Mouse (Mus musculus) bone marrow macrophage, adult 2 months (primary cell): Measurements from ENCODE around the gene Cyp17a1. TPM values are rescaled to one million over a fixed set of nuclear protein-coding genes. Genes with fewer than 3 reads are reported as not detected.

ENCODE experiments used
- H3K27ac ChIP-seq: 2 replicates; pipeline ENCODE4 v1.5.1; 2012; ENCODE audit warnings: low read depth, low read length; ENCODE audit not compliant: insufficient read depth
- H3K4me1 ChIP-seq: 2 replicates; pipeline ENCODE4 v1.6.1; 2012; ENCODE audit warnings: low read length; ENCODE audit not compliant: control insufficient read depth, insufficient read depth
- H3K4me3 ChIP-seq: 2 replicates; pipeline ENCODE4 v1.5.1; 2012; ENCODE audit warnings: mild to moderate bottlenecking, low read length, moderate library complexity; ENCODE audit not compliant: insufficient read depth
- CTCF ChIP-seq: IDR thresholded peaks from 2 replicates; pipeline ENCODE4 v1.5.1; 2012; ENCODE audit warnings: low read depth, mild to moderate bottlenecking, low read length, moderate library complexity
- POLR2A ChIP-seq: IDR thresholded peaks from 2 replicates; pipeline ENCODE4 v1.6.1; 2012; ENCODE audit warnings: mild to moderate bottlenecking, low read depth, low read length, borderline replicate concordance
- polyA plus RNA-seq: library from polyadenylated mRNA; stranded (reverse); fragments of >200 nt; gene quantifications from 2 replicates; pipeline ENCODE4 v1.2.4, GENCODE M21; 2012; ENCODE audit not compliant: missing spikeins, insufficient read depth, insufficient read length

Cyp17a1 gene
- polyA plus RNA-seq, 1 experiment: not detected

DNA sequence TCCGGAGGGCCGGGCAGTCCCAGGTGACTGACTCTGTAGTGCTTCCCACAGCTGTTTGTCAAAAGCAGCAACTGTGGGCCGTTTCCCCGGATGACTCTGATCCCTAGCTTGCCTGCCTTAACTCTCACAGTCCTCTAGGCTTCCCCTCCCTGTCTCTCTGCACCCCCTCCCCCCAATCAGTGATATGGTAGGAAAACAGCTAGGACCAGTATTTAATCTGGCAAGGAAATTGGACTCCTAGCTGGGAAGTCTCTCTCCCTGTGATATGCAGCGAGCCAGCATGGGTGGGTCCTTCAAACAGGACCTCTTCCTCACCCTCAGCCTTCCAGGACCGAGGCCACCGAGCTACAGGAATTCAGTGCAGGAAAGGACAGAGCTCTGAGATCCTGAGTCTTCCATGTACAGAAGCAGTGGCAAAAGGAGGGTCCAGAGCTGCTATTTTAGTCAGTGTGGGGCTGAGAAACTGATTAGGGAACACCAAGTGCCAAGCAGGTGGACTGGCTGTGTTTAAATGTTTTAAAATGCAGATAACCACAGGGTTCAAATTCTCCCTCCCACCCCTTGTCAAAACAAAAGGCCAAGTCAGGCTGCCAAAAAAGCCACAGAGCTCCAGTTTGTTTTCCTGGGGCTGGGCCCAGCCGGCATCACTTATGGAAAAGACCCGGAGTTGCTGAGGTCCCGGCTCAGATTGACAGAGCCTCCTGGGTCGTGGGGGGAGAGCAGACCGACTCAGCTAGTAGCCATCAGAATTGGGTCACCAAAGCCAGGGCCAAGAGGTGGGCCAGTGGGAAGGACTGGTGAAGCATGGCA, 28.0 kb downstream of the Cyp17a1 start:
- H3K4me3 ChIP-seq: no peak overlapping the region
- H3K4me1 ChIP-seq: peaks cover 20% of the 10 kb centered on the region
- no peak overlapping the region for H3K27ac ChIP-seq
- TF ChIP-seq POLR2A (no peak), CTCF (no peak)

DNA sequence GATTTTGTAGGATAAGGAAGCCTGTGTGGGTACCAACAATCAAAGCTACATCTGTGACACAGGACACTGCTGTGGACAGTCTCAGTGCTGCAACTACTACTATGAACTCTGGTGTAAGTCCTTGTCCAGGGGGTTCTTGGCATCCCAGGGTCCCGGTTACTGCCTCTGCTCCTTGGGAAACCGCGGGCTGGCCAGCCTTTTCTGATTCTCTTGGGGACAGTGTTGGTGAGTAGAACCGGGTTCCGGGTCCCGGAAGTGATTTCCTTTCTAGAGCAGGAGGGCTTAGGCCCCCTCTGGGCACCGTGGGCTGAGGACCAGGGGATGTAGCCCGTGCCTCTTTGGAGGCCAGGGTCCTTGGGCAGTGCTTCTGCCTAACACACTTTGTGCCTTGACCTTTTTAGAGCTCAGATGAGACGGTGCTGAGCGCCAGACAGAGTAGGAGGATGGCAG, 28.6 kb downstream of the Cyp17a1 start:
- Histone ChIP-seq H3K27ac (no peak overlapping the region), H3K4me3 (no peak overlapping the region), H3K4me1 (peaks cover 17% of the 10 kb centered on the region)
- TF ChIP-seq CTCF (no peak), POLR2A (no peak)

DNA sequence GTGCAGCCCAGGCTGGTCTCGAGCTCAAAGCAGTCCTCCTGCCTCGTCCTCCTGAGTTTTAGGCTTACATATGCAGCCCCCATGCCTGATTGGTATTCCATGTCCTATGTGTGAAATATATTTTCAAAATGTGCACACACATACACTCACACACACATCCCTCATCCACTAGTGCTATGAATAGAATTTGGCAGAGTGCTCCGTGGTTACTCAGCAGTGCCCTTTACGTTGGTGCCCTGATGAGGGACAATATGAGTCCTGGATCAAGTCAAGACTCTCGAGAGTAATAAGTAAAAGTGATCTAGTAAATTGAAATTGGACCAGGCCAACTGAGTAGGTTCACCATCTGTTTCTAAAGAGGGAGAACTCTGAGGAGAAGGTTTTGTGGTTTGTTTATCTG, 29.7 kb downstream of the Cyp17a1 start:
- H3K4me1 ChIP-seq: peaks cover 7% of the 10 kb centered on the region
- no peak overlapping the region for H3K27ac ChIP-seq
- H3K4me3 ChIP-seq: no peak overlapping the region
- TF ChIP-seq CTCF (no peak), POLR2A (no peak)

DNA sequence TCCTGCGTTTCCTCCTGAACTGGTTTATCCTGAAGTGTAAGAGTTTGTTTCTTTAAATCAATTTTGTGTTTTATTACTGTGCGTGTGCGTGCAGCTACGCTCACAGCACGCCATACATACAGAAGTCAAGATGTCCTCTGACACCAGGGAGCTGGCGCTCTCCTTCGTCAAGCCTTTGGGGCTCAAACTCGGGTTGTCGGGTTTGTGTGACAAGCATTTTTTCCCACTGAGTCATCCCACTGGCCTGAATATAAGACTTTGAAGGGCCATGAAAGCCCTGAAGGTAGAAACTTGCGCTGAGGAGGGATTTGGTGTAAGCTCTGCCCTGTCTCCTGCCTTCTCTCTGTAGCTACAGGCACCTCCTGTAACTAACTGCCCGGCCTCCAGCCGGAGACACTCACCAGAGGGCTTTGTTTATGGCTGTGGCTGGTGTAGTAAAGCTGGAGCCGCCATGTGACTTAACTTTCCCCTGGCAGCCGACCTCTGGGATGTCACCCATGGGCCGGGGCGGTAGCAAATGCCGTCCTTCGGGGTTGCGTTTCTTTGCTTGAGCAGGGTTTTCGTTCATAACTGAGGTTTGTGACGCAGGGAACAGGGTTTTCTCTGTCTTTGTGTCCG, 30.7 kb downstream of the Cyp17a1 start:
- no peak overlapping the region for H3K4me3 ChIP-seq
- no peaks in the 10 kb centered on the region for H3K4me1 ChIP-seq
- H3K27ac ChIP-seq: no peak overlapping the region
- TF ChIP-seq POLR2A: no peak
- TF ChIP-seq CTCF: no peak

DNA sequence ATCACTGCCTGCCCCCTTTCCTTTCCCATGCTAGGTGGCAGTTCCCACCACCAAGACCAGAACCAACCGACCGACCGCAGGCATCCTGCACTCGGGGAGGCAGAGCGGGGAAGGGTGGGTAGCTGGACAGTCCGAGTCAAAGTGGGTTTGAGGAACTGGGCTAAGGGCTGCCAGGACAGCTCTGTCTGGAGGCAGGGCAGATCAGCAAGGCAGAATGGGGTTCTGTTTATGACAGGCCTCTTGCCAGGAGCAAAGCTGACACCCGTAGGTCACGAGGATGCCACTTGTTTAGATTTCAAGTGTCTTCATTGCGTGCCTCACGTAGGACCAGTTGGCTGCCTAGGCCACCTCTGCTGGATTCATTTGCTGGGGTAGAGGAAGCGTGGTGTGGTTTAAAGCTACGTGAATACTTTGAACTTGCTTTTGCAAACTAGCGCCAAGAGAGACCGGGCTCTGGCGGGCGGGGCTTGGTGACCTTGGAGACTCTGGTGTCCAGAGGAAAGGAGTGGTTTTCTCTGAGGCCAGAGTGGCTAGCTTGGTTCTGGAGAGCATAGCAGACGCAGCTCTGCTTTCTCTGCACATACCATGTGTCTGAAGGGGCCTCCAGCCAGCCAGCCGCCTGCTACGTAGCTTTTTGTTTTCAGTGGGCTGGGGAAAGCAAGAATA, 31.4 kb downstream of the Cyp17a1 start:
- Histone ChIP-seq H3K27ac (no peak overlapping the region), H3K4me1 (no peaks in the 10 kb centered on the region), H3K4me3 (no peak overlapping the region)
- TF ChIP-seq CTCF: no peak
- TF ChIP-seq POLR2A: no peak

DNA sequence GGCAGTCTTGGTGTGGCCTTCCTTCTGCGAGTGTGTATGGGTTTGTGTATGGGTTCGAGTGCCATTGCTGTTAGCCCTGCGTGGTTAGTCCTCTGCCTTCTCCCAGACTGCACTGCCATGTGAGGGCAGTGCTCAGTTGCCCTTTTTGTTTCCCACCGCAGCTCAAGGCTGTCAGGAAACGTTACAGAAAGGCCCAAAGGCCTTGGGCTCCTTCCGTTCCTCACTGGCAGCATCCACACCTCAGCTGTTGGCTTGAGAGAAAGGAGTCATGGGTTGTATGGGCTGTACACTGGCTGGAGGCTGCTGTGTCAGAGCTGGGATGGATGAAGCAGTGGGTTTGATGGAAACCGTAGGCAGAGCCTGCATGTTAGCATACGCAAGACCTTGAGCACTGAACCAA, 32.2 kb downstream of the Cyp17a1 start:
- H3K4me3 ChIP-seq: no peak overlapping the region
- no peak overlapping the region for H3K27ac ChIP-seq
- TF ChIP-seq CTCF (no peak), POLR2A (no peak)
- H3K4me1 ChIP-seq: no peaks in the 10 kb centered on the region

DNA sequence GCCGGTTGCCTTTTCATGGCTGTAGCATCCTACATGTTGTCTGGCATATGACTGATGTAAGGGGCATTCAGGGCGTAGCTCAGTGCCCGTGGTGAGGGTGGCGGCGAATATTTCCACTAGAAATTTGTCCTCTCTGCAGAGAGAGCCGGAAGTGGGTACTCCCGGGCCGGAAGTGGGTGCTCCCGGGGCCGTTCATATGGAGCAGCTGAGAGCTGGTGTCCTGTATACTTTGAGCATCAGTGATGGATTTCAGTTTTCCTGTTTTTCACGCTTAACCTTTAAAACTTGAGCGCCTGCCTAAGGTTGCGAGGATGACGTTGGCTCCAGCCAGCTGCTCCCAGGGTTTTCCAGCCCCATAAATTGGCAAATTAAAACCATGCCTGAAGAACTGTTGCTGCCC, 33.5 kb downstream of the Cyp17a1 start:
- H3K4me1 ChIP-seq: no peaks in the 10 kb centered on the region
- H3K4me3 ChIP-seq: no peak overlapping the region
- TF ChIP-seq CTCF (no peak), POLR2A (no peak)
- H3K27ac ChIP-seq: no peak overlapping the region

DNA sequence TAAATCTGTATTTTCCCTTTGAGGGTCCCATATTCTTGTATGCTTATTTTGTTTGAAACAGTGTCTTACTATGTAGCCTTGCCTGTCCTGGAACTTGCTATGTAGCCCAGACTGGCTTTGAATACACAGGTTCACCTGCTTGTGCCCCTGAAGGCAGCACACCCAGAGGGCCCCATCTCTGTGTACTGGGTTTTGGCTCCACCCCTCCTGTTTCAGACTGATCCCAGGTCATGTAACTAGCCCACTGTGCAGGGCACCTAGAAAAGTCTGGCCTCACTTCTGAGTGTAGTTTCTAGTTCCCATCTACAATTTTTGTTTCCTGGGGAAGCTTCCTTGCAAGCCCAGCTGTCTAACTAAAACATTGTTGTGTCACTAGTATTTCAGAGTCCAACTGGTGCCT, 33.9 kb downstream of the Cyp17a1 start:
- no peak overlapping the region for H3K27ac ChIP-seq
- TF ChIP-seq CTCF: no peak
- no peak for TF ChIP-seq POLR2A
- H3K4me3 ChIP-seq: no peak overlapping the region
- no peaks in the 10 kb centered on the region for H3K4me1 ChIP-seq

DNA sequence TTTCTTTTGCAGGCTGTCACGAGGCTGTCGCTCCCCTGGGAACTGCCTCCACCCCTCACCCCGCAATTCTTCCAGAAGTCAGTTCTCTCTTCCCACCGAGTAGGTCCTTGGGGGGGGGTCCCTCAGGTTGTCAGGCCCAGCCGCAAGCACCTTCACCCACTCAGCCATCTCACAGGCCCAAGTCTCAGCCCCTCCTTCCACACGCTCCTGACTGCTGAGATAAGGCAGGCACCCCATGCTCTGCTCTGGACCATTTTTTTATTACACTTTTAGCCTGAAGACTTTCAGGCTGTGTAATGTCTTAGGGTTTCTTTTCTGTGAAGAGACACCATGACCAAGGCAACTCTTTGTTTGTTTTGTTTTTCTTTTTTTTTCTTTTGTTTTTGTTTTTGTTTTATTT, 35.4 kb downstream of the Cyp17a1 start:
- H3K27ac ChIP-seq: no peak overlapping the region

DNA sequence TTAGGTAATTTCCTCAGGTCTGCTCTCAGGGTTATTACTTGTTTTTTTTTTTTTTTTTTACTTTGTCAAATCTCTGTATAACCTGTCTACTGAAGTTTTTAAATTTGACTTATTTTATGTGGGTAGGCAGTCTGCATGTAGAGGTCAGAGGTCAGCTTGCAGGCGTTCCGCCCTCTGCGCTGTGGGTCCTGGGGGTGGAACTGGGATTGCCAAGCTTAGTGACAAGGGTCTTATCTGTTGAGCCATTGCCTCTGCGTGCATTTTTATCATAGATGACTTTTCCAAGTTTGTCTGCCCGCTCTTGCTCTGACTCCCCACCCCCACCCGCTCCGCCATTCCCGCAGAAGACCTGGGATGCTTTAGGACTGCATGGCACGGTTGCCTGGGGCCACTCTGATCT, 37.2 kb downstream of the Cyp17a1 start:
- TF ChIP-seq CTCF (no peak), POLR2A (no peak)
- H3K4me1 ChIP-seq: no peaks in the 10 kb centered on the region

More for the DNA sequence above, 35.4 kb downstream of the Cyp17a1 start:
- Histone ChIP-seq H3K4me1 (no peaks in the 10 kb centered on the region), H3K4me3 (no peak overlapping the region)
- TF ChIP-seq POLR2A: no peak
- no peak for TF ChIP-seq CTCF

More for the DNA sequence above, 37.2 kb downstream of the Cyp17a1 start:
- no peak overlapping the region for H3K4me3 ChIP-seq
- no peak overlapping the region for H3K27ac ChIP-seq
